Mouse (Mus musculus) MEL (cell line): Measurements from ENCODE around the gene Nop14.

ENCODE experiments used
- CHD2 ChIP-seq: IDR thresholded peaks from 2 replicates; pipeline ENCODE4 v1.6.1; 2011; ENCODE audit warnings: low read length, improper control_type of control experiment
- ZC3H11A ChIP-seq: IDR thresholded peaks from 2 replicates; pipeline ENCODE4 v1.6.1; 2012; ENCODE audit warnings: low read depth, mild to moderate bottlenecking, inconsistent platforms, low read length, improper control_type of control experiment

- no peak for TF ChIP-seq ZC3H11A
- TF ChIP-seq CHD2: no peak
Observed at GRCm38 (mm10) chr5:34641991-34642390, 18.0 kb downstream of the Nop14 start.
